Mouse (Mus musculus): Measurements from ENCODE around the gene Hoxd9. TPM values are rescaled to one million over a fixed set of nuclear protein-coding genes. Genes with fewer than 3 reads are reported as not detected.

Gene Hoxd9
- total RNA-seq, 2 experiments from 2014 or later: 14.8 to 18.8 TPM

DNA sequence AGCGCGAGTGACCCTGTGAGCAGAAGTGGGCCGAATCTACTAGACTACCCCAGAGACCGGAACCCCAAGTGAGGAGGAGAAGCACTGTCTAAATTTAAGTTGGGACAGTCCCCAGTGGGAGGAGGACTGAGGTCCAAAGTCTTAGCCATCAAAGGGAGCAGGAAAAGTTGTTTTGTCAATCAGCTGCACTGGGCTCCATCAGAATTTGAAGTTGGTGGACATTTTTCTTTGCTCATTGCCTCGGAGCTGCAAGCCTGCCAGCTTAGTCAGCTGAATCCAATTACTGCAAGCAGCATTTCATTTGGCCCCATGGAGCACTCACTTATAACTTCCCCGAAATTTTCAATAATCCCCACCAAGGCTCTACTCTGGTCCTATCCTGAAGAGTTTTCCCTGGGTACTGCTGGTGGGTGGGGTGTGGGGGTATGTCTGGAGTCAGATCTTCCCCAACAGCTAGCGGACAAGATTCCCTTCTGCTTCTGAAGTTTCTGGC is 40.1 kb downstream of the Hoxd9 start:
- intact Hi-C loops (cut with DNase I; ENCODE audit: low total_unique reads): no loop called here
- no peak for DNase-seq

DNA sequence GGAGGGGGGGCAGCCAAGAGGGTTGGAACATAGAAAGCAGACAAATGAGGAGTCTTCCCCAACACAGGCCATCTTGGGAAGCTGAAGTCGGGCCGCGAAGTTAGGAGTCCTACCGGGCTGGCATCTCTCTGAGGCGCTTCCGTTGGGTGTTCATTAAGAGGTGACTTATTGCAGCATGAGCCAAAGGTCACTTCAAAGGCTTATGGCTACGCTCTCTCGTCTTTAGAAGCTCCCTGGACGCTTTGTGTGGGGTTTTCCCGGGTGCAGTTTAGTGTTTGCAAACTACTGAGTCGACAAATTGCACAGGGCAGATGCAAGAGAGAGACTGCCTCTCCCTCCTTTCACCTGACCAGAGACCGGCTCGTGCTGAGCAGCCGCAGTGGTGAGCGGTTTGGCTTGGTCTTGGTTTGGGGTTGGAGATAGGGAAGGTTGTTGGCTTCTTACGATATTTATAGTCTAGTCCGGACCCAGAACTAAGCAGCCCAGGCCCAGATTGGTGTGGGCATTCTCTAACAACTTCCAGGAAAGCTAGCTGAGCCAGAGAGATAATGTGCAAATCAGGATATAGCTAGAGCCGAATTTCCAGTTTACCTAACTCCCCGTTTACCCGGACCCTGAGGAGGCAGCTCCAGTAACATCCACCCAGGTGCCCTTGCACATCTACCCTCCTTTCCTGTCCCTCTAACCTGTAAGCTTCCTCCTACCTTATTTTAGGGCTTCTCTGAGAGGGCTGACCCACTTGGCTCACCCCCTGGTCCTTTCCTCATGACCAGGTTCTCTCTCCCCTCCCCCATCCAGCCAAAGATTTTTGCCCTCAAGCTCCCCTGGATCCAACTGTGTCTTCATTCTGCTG is 41.3 kb downstream of the Hoxd9 start:
- intact Hi-C loops (cut with DNase I; ENCODE audit: low total_unique reads): no loop called here
- DNase-seq: no peak

DNA sequence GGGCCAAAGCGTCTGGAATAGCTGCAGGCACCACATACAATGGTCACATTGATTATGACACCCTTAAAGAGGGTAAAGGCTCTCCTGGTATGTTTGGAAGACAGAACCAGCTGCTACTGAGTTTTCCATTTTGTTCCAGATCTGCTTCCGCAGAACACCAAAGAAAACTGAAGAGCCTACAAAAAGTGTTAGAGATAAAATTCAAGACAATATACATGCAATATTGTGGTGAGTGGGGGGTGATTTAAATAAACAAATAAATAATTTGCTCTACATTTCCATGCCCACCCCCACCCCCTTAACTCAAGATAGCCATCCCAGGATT is 41.9 kb downstream of the Hoxd9 start:
- intact Hi-C loops (cut with DNase I; ENCODE audit: low total_unique reads): no loop called here

DNA sequence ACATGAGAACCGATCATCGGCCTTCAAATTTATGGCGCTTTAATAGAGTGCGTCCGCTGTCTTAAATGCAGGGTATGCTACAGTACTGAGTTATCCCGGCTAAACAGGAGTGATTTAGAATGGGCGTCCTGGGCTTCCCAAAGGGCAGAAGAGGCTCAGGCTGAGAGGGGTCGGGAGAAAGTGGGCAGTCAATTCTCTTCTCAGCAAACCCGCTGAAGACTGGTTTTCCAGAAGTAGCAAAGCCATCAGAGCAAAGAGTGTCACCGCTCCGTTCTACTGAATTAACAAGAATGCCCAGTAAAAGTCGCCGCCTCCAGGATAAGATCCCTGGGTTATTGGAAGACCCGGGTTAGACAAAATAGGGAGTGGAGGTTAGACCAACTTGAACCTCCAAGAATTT is 42.3 kb downstream of the Hoxd9 start:
- intact Hi-C loops (cut with DNase I; ENCODE audit: low total_unique reads): no loop called here

More for the DNA sequence above, 41.9 kb downstream of the Hoxd9 start:
- no peak for DNase-seq

DNA sequence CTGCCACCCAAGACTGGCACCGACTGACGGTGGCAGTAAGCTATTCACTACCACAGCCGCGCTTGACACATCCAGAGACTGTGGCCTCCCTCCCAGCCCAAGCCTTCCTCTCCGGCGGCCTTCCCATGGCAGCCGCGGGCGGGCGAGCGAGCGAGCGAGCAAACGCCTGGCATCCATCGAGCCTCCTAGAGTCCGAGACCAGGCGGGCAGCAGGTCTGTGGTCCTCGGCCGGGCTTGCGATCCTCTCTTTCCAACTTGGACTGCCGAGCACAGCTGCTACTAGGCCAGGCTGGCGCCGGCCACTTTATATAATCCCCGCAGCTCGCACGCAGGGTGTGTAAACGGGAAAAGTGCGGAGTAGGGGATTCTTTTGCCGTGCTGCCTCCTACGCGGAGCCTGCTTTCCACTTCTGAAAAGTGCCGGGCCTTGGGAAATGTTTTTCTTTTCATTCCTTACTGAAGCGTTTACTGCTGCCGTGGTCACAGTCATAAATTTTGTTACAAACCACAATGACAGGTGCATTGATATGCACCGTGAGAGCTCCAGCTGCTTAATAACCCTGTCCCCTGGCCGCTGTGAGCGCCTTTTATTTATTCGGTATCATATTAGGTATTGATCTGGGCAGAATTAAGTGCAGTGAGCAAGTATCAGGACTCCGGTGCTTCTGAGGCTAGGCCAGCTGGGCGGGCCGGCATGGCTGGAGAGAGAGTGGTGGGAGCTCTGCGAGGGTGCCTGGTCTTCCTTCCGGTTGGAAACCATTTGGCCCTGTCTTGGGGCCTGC is 43.0 kb downstream of the Hoxd9 start:
- intact Hi-C loops (cut with DNase I; ENCODE audit: low total_unique reads): no loop called here
- no peak for DNase-seq

More for the DNA sequence above, 42.3 kb downstream of the Hoxd9 start:
- DNase-seq: no peak

DNA sequence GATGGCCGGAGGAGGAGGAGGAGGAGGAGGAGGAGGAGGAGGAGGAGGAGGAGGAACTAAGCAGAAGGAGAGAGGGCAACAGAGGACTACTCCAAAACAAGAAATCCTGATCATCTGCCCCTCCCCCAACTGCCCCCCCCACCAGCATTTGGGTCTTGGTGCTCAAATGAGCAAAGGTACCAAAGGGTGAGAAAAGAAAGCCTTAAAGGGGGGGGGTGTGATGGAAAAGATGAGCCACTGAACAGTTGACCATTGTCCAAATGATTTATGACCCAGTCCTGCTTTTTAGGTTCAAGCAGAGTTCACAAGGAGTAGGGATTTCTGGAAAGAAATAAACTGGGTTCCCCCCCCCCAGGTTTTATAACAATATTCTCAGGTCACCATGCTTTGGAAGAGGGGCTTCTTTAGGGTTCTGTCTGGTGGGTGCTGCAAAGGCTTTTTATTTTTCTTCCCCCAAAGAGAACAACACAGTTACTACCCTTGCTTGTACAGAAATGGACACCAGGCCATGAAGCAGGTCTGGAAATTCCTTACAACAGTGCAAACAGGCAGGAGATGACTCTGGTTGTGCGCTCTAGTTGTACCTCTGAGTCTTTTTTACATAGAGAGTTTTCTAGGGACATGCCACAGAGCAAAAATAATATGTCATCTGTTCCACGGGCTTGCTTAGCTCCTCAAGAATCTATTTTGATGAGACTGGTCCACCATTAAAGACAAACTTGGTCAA is 43.9 kb downstream of the Hoxd9 start:
- DNase-seq: no peak
- intact Hi-C loops (cut with DNase I; ENCODE audit: low total_unique reads): no loop called here

DNA sequence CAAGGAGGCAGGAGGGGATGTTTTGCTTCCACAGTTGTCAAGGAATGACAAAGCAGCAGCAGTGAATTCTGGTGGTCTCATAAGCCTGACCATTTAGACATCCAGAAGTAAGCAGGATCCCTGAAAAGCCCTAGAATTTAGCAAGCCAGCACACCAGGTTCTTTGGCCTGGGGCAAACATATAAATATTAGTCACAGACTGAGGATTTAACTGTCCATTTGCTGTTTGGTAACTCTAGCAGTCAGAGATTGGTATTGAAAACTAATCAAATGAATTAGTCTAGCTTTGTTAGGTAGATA is 44.4 kb downstream of the Hoxd9 start:
- DNase-seq: no peak
- intact Hi-C loops (cut with DNase I; ENCODE audit: low total_unique reads): no loop called here

DNA sequence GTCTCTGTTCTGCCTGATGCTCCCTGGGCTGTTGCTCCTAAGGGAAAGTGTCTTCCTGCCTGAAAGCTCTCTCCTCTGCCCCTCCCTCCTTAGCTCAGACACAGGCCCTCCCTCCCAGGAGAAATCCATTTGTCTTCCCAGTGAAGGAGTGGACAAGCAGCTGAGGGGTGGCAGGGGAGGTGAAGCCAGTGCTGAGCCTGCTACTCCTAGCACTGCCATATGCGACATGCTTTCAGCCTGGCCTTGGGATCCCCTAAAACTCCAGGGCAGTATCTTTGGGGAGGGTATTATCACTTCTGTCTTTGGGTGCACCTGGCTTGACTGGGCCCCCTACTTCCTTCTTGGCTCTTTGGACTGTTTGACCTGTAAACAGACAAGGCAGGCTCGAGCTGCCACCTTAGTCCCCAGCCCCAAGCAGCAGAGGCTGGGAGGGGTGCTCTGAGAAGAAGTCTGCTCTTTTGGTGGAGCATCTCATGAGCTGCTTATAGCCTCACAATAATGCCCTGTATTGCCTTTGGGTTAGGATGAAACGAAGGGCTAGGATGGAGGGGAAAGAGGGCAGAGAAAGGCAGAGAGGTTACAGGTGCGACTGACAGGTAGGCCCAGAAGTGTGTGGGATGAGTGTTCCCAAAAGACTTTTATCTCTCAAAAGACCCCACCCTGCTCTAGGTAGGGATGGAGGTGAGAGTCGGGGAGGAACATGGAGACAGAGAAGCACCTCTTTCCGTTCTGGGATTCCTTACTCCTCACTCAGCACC is 48.2 kb downstream of the Hoxd9 start:
- DNase-seq: no peak
- intact Hi-C loops (cut with DNase I; ENCODE audit: low total_unique reads): no loop called here

DNA sequence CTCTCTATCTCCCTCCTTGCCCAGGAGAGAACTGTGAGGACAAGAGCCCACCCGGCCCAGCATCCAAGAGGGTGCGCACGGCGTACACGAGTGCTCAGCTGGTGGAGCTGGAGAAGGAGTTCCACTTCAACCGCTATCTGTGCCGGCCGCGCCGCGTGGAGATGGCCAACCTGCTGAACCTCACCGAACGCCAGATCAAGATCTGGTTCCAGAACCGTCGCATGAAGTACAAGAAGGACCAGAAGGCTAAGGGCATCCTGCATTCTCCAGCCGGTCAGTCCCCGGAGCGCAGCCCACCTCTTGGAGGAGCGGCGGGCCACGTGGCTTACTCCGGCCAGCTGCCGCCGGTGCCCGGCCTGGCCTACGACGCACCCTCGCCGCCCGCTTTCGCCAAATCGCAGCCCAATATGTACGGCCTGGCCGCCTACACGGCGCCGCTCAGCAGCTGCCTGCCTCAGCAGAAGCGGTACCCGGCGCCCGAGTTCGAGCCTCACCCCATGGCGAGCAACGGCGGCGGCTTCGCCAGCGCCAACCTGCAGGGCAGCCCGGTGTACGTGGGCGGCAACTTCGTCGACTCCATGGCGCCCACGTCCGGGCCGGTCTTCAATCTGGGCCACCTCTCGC is 48.9 kb downstream of the Hoxd9 start:
- no peak for DNase-seq
- intact Hi-C loops (cut with DNase I; ENCODE audit: low total_unique reads): no loop called here

DNA sequence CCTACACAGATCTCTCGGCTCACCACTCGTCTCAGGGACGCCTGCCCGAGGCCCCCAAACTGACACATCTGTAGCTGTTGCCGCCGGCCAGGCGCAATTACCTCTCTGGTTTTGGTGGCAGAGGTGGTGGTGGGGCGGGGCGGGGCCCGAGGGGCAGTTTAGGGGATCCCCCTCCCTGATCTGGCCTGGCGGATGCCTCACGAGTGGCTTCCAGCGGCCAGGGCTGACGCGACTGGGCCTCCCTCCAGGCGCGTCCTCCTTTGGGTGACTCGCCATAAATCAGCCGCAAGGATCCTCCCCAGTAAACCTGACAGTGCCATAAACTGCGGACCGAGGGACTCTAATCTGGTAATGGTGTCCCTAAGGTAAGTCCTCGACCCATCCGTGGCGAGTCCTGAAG is 49.5 kb downstream of the Hoxd9 start:
- intact Hi-C loops (cut with DNase I; ENCODE audit: low total_unique reads): no loop called here
- DNase-seq: no peak

DNA sequence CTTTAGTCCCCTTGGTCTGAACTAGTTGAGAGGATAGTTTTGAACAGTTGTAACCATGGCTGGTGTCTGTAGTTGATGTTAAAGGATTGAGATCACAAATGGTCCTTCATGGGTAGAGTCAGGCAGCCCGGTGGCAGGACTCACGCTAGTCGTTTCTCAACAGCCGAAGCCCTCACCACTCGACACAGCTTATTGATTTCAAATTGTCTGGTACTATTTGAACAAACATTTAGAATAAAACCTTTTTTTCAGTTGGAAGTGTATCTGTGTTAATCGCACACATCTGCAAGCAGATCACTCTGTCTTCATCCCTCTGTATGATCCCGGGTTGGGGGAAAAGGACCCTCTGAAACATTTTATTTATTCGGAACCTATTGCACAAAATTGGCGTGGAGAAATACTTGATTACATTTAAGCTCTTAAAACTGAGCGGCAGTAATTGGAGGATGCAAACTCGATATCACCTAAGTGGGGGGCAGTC is 50.2 kb downstream of the Hoxd9 start:
- intact Hi-C loops (cut with DNase I; ENCODE audit: low total_unique reads): no loop called here
- no peak for DNase-seq

DNA sequence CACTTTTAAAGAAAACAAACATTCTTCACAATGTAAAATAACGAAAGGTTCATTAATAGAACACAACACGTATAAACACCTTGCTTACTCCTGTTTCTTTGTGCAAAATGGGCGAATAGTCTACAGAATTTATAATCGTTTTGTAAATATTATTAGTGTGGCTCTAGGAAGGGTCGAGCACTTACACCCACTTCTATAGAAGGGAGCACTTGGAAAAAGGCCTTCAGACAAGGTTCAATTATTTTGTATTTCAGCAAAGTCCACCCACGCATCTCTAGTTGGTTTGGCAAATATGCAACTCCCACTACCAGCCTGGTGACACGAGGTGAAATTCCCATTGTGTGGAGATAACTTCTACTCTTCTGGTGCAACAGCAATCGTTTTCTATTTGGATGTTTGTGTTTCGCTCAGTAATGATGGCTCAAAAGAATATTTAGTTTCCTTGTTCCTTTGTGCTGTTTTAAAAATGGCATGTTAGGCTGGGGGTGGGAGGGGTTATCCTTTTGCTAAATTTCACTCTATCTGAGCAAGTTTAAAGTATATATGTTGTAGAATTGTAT is 51.0 kb downstream of the Hoxd9 start:
- intact Hi-C loops (cut with DNase I; ENCODE audit: low total_unique reads): no loop called here
- DNase-seq: no peak

DNA sequence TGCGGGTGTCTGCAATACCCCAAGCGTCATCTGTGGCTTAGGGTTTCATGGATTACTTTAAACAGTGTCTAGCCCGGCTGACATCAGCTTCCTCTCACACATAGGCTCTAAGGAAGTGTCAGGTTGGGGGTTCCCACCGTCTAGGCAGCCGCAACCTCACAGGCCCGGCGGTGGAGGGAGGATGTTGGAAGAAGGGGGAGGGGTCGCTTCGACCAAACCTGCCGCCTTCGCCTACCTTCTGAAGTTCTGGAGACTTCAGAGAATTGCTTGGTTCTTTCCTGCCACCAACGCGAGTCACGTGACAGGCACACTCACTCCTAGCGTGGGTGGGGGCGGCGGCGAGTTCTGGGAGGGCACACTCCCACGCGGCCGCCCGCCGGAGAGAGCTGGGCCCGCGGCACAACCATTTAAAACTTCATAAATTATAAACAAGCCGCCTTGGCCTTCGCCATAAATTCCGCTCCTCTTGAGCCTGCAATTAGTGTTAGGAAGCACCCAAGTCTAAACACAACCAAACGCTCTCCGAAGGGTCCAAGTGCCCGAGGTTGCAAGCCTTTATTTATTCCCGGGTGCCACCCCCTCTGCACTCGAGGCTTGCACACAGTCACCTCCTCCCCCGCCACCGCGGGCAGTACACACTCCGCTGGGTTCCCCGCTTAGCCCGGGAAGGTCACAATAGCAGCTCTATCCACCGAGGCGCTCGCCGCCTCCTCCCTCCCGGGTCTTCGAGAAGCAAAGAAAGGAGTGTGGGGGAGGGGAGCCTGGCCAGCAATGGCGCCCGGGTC is 52.0 kb downstream of the Hoxd9 start:
- DNase-seq: no peak
- intact Hi-C loops (cut with DNase I; ENCODE audit: low total_unique reads): no loop called here

Small RNA genes lying within 50 kb of the gene (microRNA-seq; reads per million reads assigned to microRNA genes)
- gene Gm44463 (0 reads per million in 2 experiments), gene Mir10b (11,317 to 19,394 reads per million in 2 experiments)

Other genes starting within 250 kb of the Hoxd9 start
- 10 to 100 TPM; 42.1 to 59.8 TPM for gene Lnpk, start 118.3 kb upstream of the Hoxd9 start, total RNA-seq (2021)
- not detected for gene Evx2, start 38.2 kb upstream of the Hoxd9 start, total RNA-seq (2021)
- gene Hoxd13, start 29.4 kb upstream of the Hoxd9 start, total RNA-seq (2021): not detected
- gene Hoxd12, start 22.7 kb upstream of the Hoxd9 start, total RNA-seq (2021): not detected
- under 1 TPM in 1 of 2 experiments, not detected in 1; 0.29 TPM for gene Hoxd11, start 18.2 kb upstream of the Hoxd9 start, total RNA-seq (2021)
- 1 to 10 TPM; 4.4 to 4.5 TPM for gene Hoxd10, start 5.8 kb upstream of the Hoxd9 start, total RNA-seq (2021)
- 10 to 100 TPM; 30.0 to 38.2 TPM for gene Hoxd8, start 6.9 kb downstream of the Hoxd9 start, total RNA-seq (2021)
- gene Hoxd3, start 14.2 kb downstream of the Hoxd9 start, total RNA-seq (2021): not detected
- gene Hoxd4, start 14.2 kb downstream of the Hoxd9 start, total RNA-seq (2021): 1 to 10 TPM; 1.4 to 2.7 TPM
- under 1 TPM; 0.33 to 0.35 TPM for gene Gm28230, start 29.0 kb downstream of the Hoxd9 start, total RNA-seq (2021)
- gene Hoxd1, start 65.3 kb downstream of the Hoxd9 start, total RNA-seq (2021): not detected
- gene Mtx2, start 128.1 kb downstream of the Hoxd9 start, total RNA-seq (2021): 10 to 100 TPM; 37.2 to 38.9 TPM

Data from gastrocnemius, postnatal 14 days (tissue).